Mouse (Mus musculus) embryonic facial prominence, embryonic 15.5 days (tissue): ENCODE measurements around the gene Grem1. TPM values are rescaled to one million over a fixed set of nuclear protein-coding genes. Genes with fewer than 3 reads are reported as not detected.

Experiments
- ATAC-seq: fragments of 200-750 bp; cut with Nextera tagmentation; 2 replicates; pipeline ENCODE4 v1.8.0; 2017; ENCODE audit warnings: low read depth, moderate TSS enrichment; ENCODE audit not compliant: insufficient number of reproducible peaks, low FRiP score, low TSS enrichment
- H3K27ac ChIP-seq: fragments of 300-500 bp; sonication (generic); replicated peaks from 2 replicates; pipeline ENCODE4 v1.5.1; 2015; ENCODE audit warnings: mild to moderate bottlenecking, inconsistent platforms
- H3K27me3 ChIP-seq: fragments of 300-500 bp; sonication (generic); 2 replicates; pipeline ENCODE4 v1.6.1; 2015; ENCODE audit warnings: inconsistent platforms
- H3K36me3 ChIP-seq: fragments of 300-500 bp; sonication (generic); 2 replicates; pipeline ENCODE4 v1.6.1; 2015; ENCODE audit warnings: mild to moderate bottlenecking, inconsistent platforms
- H3K4me1 ChIP-seq: fragments of 300-500 bp; sonication (generic); 2 replicates; pipeline ENCODE4 v1.6.1; 2015; ENCODE audit warnings: inconsistent platforms
- H3K4me2 ChIP-seq: fragments of 300-500 bp; sonication (generic); replicated peaks from 2 replicates; pipeline ENCODE4 v1.6.1; 2015; ENCODE audit warnings: mild to moderate bottlenecking, inconsistent platforms
- H3K4me3 ChIP-seq: fragments of 300-500 bp; sonication (generic); replicated peaks from 2 replicates; pipeline ENCODE4 v1.5.1; 2015; ENCODE audit warnings: mild to moderate bottlenecking, inconsistent platforms
- H3K9ac ChIP-seq: fragments of 300-500 bp; sonication (generic); 2 replicates; pipeline ENCODE4 v1.6.1; 2015; ENCODE audit warnings: inconsistent platforms
- H3K9me3 ChIP-seq: fragments of 300-500 bp; sonication (generic); replicated peaks from 2 replicates; pipeline ENCODE4 v1.6.1; 2016; ENCODE audit warnings: inconsistent platforms
- WGBS: fragments of 180-500 bp; shearing (Covaris S2); methylation state at CpG from one replicate; pipeline ENCODE4 v1.1.7; 2015; 5-methylcytosine and 5-hydroxymethylcytosine counted together
- polyA plus RNA-seq: library from polyadenylated mRNA; unstranded; fragments of >200 nt; fragmentation: Nextera tagmentation; extraction: Ambion mirVana; gene quantifications from 2 replicates; pipeline ENCODE4 v1.2.1, GENCODE M21; 2015

Grem1 gene
- polyA plus RNA-seq, 1 experiment from 2014 or later = 1.5 TPM

GRCm38 (mm10) chr2:113784851-113785250, 26.4 kb upstream of the Grem1 start:
- Histone ChIP-seq H3K36me3 (no peaks in the 10 kb centered on the region), H3K9me3 (no peaks in the 10 kb centered on the region), H3K4me3 (no peak overlapping the region), H3K27ac (no peak overlapping the region), H3K4me1 (no peaks in the 10 kb centered on the region), H3K4me2 (no peak overlapping the region), H3K9ac (no peak overlapping the region), H3K27me3 (no peaks in the 10 kb centered on the region)
- ATAC-seq = no peak
- 65% methylated on average over 3 of the region's 3 CpGs for WGBS

GRCm38 (mm10) chr2:113781521-113781920, 23.1 kb upstream of the Grem1 start:
- H3K9me3 ChIP-seq = no peaks in the 10 kb centered on the region
- H3K4me2 ChIP-seq = no peak overlapping the region
- H3K27ac ChIP-seq = no peak overlapping the region
- H3K9ac ChIP-seq = no peak overlapping the region
- H3K36me3 ChIP-seq = no peaks in the 10 kb centered on the region
- WGBS = 68% methylated on average over 4 of the region's 4 CpGs
- ATAC-seq = no peak
- peaks cover 3% of the 10 kb centered on the region; the same call in 1 of the 2 replicates for H3K4me1 ChIP-seq
- no peak overlapping the region for H3K4me3 ChIP-seq
- no peaks in the 10 kb centered on the region for H3K27me3 ChIP-seq

- H3K4me1 ChIP-seq = peaks cover 6% of the 10 kb centered on the region; the same call in 1 of the 2 replicates
- no peak overlapping the region for H3K9ac ChIP-seq
- H3K36me3 ChIP-seq = no peaks in the 10 kb centered on the region
- ATAC-seq = no peak
- 58% methylated on average over 5 of the region's 5 CpGs for WGBS
- no peaks in the 10 kb centered on the region for H3K27me3 ChIP-seq
- H3K4me3 ChIP-seq = no peak overlapping the region
- H3K4me2 ChIP-seq = no peak overlapping the region
- no peak overlapping the region for H3K27ac ChIP-seq
- H3K9me3 ChIP-seq = no peaks in the 10 kb centered on the region
Measured at GRCm38 (mm10) chr2:113781107-113781506, 22.7 kb upstream of the Grem1 start.

GRCm38 (mm10) chr2:113779336-113779735, 20.9 kb upstream of the Grem1 start:
- no peaks in the 10 kb centered on the region for H3K36me3 ChIP-seq
- no peak for ATAC-seq
- no peak overlapping the region for H3K4me2 ChIP-seq
- H3K27me3 ChIP-seq = 0 out of 2 replicates have a peak, but pooled peaks cover 2% of the 10 kb centered on the region
- no peak overlapping the region for H3K4me3 ChIP-seq
- no peaks in the 10 kb centered on the region for H3K9me3 ChIP-seq
- no peak overlapping the region for H3K27ac ChIP-seq
- H3K4me1 ChIP-seq = peaks cover 6% of the 10 kb centered on the region; the same call in 1 of the 2 replicates
- no peak overlapping the region for H3K9ac ChIP-seq
- WGBS = 79% methylated on average over 3 of the region's 3 CpGs

GRCm38 (mm10) chr2:113778036-113778435, 19.6 kb upstream of the Grem1 start:
- WGBS = 74% methylated on average over 6 of the region's 6 CpGs
- Histone ChIP-seq H3K4me1 (peaks cover 6% of the 10 kb centered on the region; the same call in 1 of the 2 replicates), H3K4me3 (no peak overlapping the region), H3K4me2 (no peak overlapping the region), H3K9me3 (no peaks in the 10 kb centered on the region), H3K36me3 (no peaks in the 10 kb centered on the region), H3K9ac (no peak overlapping the region), H3K27me3 (peaks cover 6% of the 10 kb centered on the region; the same call in 1 of the 2 replicates), H3K27ac (no peak overlapping the region)
- no peak for ATAC-seq

GRCm38 (mm10) chr2:113776297-113776696, 17.9 kb upstream of the Grem1 start:
- WGBS = 29% methylated on average over 3 of the region's 3 CpGs
- H3K4me1 ChIP-seq = peaks cover 6% of the 10 kb centered on the region; the same call in 1 of the 2 replicates
- no peak overlapping the region for H3K4me3 ChIP-seq
- H3K9me3 ChIP-seq = no peaks in the 10 kb centered on the region
- ATAC-seq = no peak
- H3K9ac ChIP-seq = no peak overlapping the region
- no peaks in the 10 kb centered on the region for H3K36me3 ChIP-seq
- no peak overlapping the region for H3K27ac ChIP-seq
- peaks cover 6% of the 10 kb centered on the region; the same call in 1 of the 2 replicates for H3K27me3 ChIP-seq
- no peak overlapping the region for H3K4me2 ChIP-seq

- ATAC-seq = no peak
- Histone ChIP-seq H3K4me3 (no peak overlapping the region), H3K27ac (no peak overlapping the region), H3K4me2 (no peak overlapping the region), H3K9ac (no peak overlapping the region), H3K9me3 (no peaks in the 10 kb centered on the region), H3K27me3 (peaks cover 6% of the 10 kb centered on the region; the same call in 1 of the 2 replicates), H3K4me1 (peaks cover 6% of the 10 kb centered on the region; the same call in 1 of the 2 replicates), H3K36me3 (no peaks in the 10 kb centered on the region)
- 77% methylated on average over 6 of the region's 6 CpGs for WGBS
Measured at GRCm38 (mm10) chr2:113774150-113774805, 15.8 kb upstream of the Grem1 start.

- Histone ChIP-seq H3K4me1 (no peaks in the 10 kb centered on the region), H3K9ac (no peak overlapping the region), H3K27me3 (no peaks in the 10 kb centered on the region), H3K9me3 (no peaks in the 10 kb centered on the region), H3K4me3 (no peak overlapping the region), H3K36me3 (no peaks in the 10 kb centered on the region), H3K4me2 (no peak overlapping the region), H3K27ac (no peak overlapping the region)
- ATAC-seq = no peak
- 77% methylated on average over 8 of the region's 8 CpGs for WGBS
Measured at GRCm38 (mm10) chr2:113768541-113769303, 10.3 kb upstream of the Grem1 start.

GRCm38 (mm10) chr2:113765885-113766284, 7.4 kb upstream of the Grem1 start:
- Histone ChIP-seq H3K9me3 (no peaks in the 10 kb centered on the region), H3K36me3 (no peaks in the 10 kb centered on the region), H3K27ac (no peak overlapping the region), H3K4me1 (no peaks in the 10 kb centered on the region), H3K27me3 (no peaks in the 10 kb centered on the region), H3K4me2 (no peak overlapping the region), H3K9ac (no peak overlapping the region), H3K4me3 (no peak overlapping the region)
- WGBS = 50% methylated on average over 1 of the region's 1 CpGs
- no peak for ATAC-seq

GRCm38 (mm10) chr2:113764968-113765367, 6.5 kb upstream of the Grem1 start:
- Histone ChIP-seq H3K9me3 (no peaks in the 10 kb centered on the region), H3K27me3 (peaks cover 6% of the 10 kb centered on the region), H3K4me1 (no peaks in the 10 kb centered on the region), H3K36me3 (no peaks in the 10 kb centered on the region), H3K27ac (no peak overlapping the region), H3K9ac (no peak overlapping the region), H3K4me2 (no peak overlapping the region), H3K4me3 (no peak overlapping the region)
- no peak for ATAC-seq
- WGBS = 71% methylated on average over 5 of the region's 5 CpGs

- Histone ChIP-seq H3K4me1 (peaks cover 24% of the 10 kb centered on the region), H3K27me3 (peaks cover 44% of the 10 kb centered on the region), H3K4me3 (peak overlapping the region; percentile 51), H3K36me3 (no peaks in the 10 kb centered on the region), H3K27ac (no peak overlapping the region), H3K9me3 (no peaks in the 10 kb centered on the region), H3K9ac (peak overlapping the region; percentile 35), H3K4me2 (peak overlapping the region; percentile 92)
- ATAC-seq = no peak
- WGBS = under 1% methylated on average over 47 of the region's 47 CpGs
Measured at GRCm38 (mm10) chr2:113757525-113758310, 728 bp downstream of the Grem1 start.
